Mouse (Mus musculus) right cerebral cortex, adult 2 months (tissue): ENCODE data around the gene Kif3b.
"Not testable (repeated sequence)": the region's sequence is repeated elsewhere in the genome, so short reads cannot be mapped to it uniquely, and the experiment has no call there.

Source experiments
- DNase-seq, 2 experiments: peaks; one replicate each; pipeline ENCODE4 v3.0.0; 2021 to 2022; ENCODE audit warnings: low spot score in 2 of 2

Kif3b gene

DNA sequence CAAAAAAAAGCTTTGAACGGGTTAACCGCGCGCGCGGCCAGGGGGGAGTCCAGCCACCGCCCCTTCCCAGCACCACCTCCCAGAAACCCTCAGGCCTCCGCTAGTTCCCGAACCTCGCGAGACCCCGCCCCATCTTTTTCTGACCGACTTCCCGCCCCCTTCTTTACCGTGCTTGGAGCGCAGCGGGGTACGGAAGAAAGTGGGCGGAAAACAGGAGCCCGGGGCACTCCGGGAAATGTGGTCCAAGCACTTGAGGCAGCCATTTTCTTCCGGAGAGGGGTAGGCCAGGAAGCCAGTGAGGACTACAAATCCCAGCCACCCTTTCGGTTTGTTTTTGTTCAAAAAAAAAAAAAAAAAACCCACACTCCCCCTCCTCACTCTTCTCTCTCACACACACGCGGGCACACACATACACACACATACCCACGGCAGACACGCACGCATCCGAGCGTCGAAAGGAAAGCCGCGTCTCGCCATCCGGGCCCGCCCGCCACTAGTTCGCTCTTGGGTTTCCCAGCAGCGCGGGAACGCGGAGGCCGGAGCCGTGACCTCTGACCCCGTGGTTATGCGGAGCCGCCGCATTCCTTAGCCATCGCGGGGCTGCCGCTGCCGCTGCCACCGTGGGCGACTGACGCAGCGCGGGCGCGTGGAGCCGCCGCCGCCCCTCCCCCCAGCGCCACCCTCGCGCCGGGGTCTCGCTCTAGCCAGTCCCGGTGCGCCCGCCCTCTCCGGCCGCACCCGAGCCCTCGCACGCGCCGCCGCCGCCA is 54.4 kb downstream of the Kif3b start, which contains the start of gene Asxl1:
TSS of gene Asxl1 (plus strand) at position 376 of the 767 bp plus-strand sequence.
- DNase-seq = peak; percentile 94

DNA sequence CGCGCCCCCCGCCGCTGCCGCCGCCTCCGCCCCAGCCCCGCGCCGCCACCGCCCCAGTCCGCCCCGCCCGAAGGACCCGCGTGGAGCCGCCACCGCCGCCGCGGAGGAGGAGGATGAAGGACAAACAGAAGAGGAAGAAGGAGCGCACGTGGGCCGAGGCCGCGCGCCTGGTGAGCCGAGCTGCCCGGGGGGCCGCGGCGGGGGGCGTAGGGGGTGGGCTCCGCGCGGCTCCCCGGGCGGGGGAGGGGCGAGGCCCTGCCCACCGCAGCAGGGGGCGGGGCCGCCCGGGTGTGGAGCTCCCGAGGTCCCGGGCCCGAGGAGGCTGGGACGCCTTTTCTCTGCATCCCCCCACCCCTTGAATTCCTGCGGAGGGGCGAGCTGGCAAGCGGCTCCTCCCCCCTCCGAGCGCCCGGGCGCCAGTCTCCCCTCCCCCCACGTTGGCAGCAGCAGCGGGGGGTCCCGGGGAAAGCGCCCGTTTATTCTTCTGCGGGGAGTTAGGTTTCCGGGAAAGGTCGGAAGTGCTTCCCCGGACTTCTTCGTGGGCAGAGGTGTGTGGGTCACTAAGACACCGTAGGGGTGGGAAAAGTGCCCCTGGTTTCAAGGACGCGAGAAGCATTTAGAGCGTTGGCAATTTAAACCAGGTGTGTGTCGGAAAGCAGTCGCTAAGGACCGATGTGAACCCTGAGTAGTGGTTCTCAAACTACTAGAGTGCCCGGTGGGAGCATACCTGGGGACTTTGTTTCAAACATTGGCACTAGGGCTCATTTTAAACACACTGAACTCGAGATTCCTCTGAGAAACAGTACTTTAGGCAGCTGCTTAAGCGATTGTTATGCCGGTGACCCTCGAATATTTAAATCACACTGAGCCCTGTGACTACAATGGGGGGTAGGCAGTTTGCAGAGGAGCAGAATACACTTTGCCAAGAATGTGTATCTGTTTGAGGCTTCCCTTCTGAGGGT is 55.3 kb downstream of the Kif3b start:
- peak in 1 of 2 experiments; percentile 33 for DNase-seq

DNA sequence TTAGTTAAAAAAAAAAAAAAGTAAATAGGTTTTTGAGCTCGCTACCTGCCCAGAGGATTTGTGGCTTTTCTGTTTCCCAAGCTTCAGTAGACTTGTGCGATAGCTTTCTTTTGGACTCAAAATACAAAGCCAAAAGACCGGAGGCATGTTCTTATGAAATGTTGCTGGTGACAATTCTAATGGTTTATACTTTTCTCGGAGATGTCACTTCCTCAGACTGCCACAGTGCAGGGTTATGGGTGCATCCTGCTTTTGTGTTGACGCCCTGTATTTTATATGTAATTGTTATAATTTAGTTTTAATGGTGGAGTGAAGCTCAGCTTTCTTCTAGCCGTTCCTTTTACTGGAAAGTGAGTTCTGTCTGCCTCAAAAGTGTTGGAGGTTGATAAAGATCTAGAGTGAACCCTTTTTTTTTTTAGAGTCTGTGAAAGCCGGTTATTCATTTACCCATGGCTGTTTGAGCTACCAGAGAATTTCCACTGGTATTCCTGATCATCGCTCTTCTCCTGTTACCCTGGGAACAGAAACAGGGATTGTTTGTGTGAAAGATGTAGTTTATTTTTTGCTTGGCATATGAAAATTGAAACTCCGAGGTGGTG is 56.1 kb downstream of the Kif3b start:
- DNase-seq = no peak

DNA sequence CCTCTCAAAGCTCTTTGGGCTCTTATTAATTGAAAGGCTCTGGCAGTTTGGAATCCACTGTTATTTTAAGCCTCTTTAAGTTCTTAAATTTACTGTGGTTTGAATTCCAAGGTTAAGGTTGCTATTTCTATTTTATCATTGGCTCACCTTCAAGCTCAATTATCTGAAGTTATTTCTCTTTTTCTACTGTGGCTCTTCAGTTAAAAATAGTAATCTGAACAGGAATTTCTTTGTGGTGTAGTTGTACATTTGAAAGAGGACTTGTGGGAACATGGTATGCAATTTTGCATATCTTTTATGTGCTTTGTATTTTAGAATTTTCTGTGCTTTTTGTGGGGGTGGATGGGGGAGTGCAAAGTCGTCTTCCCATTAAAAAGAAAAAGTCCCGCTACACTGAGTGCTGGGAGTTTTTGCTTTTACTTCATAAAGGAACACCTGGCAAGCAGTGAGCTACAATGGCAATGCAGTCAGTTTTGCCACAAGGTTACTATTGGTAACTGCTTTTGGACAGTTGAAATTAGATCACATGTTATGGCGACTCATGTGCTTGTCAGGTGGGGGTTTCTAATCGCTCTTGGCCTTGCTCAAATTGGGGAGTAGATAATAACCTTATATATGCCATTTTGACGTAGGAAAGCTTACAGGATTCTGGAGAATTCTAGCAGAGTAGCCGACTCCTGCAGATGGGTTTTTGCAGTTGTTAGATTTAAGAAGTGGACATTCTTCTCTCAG is 57.1 kb downstream of the Kif3b start:
- no peak for DNase-seq

DNA sequence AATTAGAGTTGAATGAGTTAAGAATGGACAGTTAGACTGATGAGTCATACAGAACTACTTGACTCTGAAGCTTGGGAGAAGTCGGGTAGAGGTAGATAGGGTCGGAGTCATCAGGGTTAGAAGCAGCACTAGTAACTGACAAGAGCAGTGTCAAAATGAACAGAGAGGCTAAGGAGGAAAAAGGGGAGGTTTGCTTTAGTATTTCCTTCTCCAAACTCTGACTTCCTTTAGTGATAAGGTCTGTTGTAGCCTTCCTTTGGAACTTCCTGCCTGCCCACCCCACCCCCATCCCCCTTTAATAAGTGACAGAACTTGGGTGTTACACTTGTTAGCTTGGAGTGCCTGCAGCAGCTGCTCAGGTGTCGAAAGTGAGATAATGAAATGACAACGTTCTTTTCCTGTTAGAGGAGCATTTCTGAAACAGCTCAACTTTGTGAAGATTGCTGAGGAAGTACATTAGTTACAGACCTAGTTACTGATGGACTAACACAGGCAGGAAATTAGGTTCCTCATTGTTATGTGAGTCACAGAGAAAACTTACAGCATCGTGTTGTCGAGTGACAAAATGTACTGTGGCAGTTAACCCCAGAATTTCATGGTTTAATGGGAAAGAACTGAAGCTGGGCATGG is 59.5 kb downstream of the Kif3b start:
- no peak for DNase-seq

DNA sequence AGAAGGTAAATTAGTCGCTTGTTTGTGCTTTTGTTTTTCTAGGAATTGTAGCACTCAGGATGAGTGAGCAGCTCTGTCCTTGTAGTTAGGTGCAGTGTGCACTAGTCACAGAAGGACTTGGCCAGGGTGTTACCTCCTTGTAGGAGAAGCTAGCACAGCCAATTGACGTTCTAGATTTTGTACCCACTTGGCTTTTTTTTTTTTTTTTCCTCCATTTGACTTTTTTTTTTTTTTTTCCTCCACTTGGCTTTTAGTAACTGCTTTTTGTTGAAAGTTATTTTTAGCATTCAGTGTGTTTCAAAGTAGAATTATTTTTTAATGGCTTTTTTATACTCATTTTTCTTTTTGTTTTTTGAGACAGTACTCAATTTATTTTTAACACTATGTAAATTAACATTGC is 63.4 kb downstream of the Kif3b start:
- DNase-seq = no peak

DNA sequence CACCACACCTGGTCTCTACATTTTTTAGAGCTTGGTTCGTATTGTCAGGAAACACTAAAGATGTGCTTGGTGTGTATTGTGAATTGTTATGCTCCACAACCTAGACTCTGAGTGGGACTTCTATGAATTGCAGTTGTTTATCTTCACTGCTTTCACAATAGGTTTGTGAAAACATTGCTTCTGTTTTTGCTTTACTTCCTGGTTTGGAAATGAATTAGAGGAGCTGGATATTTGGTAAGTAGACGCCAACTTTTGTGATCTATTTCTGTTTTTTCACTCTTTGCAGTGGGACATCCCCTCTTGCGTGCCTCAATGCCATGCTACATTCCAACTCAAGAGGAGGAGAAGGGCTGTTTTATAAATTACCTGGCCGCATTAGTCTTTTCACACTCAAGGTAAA is 65.6 kb downstream of the Kif3b start:
- DNase-seq = no peak

DNA sequence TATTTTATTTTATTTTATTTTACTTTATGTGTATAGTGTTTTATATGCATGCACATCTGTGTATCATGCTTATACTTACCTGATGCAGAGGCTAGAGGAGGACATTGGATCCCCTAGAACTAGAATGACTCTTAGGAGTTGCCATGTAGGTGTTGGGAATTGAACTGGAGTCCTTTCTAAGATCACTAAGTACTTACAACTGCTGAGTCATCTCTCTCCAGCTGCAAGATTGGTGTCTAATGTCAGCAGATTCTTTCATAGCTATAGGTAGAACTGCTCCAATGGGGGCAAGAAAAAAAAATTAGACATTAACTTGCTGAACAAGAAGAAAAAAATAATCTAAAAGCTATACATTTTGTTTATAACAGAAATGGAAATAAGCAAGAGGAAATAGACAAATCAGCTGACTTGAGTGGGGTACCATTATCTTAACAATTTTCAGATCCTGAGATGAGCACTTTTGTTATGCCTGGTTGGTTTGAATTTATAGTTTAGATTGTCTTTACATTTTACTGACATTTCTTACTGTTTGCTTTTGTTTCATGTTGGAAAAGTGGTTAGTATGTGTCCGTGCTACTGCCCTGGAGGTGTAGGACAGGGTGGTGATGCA is 70.0 kb downstream of the Kif3b start:
- no peak for DNase-seq

DNA sequence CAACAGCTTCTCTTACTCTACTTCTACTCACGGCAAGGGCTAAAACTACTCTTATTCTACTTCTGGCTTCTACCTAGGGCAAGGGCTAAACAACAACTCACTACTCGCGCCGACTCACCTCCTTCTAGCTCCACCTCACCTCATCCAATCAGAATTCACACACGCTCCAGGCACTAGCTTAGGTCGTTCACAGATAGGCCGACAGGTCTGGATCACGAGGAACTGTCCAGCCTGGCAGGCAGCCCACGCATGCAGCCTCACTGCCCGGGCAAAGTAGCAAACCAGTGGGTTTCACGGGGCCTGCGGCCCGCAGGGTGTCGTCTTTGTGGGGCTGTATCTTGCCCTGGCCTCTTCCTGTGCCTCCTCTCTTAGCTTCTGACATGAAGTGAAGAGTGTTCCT is 73.3 kb downstream of the Kif3b start:
- DNase-seq = not testable (repeated sequence)

DNA sequence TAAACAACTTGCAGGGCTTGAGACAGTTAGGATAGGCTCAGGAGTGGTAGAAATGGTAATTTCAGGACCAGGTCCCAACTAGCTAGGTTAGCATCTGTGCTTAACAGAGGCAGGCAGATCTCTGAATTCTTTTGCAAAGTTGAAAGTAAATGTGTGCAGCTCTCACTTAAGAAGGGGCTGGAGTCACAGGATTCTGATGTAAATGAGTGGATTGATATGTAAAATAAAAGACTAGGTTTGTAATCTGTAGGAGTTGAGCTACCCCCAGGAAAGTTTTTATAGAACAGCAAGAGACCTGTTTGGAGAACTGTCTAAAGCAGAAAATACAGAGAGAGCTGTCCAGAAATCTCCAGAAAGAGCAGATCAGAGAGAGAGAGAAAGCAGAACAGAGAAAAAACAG is 79.7 kb downstream of the Kif3b start:
- no peak for DNase-seq

- no peak for DNase-seq
Measured at GRCm38 (mm10) chr2:153375380-153375779, 84.2 kb downstream of the Kif3b start.

DNA sequence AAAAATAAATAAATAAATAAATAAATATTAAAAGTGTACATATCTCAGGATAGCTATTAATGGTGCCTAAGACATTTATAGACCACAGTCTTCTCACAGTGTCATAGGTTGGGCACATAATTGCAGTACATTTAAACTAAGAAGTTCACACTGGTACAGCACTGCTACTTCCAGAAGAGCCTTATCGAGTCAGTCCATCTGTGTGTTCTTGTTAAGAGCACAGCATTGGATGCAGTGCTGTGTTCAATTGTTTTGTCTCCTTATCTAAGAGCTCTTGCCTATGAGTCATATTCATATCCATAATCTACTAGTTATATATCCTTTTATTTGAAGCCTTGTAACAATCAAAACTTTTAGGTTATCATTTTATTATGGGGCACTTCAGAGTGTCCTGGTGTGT is 89.3 kb downstream of the Kif3b start:
- DNase-seq = no peak
